Mouse (Mus musculus) layer of hippocampus, adult 18-20 months (tissue): ENCODE data around the gene Ano9. TPM values are rescaled to one million over a fixed set of nuclear protein-coding genes. Genes with fewer than 3 reads are reported as not detected.

Experiments used
- DNase-seq, 2 experiments: peaks; one replicate each; pipeline ENCODE4 v3.0.0; 2022; ENCODE audit warnings: low spot score in 2 of 2
- total RNA-seq, 2 experiments: library from RNA; stranded (reverse); gene quantifications; 2 replicates each; pipeline ENCODE4 v1.2.3; 2021

The Ano9 gene
- total RNA-seq, 2 experiments from 2014 or later = not detected

DNA sequence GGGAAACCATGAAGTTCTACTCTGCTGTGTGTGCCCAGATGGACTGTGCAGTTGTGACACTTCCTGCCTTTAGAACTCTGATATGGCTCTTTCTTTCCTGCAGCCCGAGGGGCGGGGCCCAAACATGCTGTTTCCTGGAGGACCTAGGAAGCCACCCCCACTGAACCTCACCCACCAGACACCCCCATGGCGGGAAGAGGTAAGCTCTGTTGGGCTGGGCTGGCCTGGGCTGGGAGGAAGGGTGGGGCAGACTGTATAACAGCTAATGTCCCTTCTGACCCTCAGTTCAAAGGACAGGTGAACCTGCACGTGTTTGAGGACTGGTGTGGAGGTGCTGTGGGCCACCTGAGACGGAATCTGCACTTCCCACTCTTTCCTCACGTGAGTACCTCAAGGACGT, 53.4 kb downstream of the Ano9 start:
- no peak for DNase-seq

DNA sequence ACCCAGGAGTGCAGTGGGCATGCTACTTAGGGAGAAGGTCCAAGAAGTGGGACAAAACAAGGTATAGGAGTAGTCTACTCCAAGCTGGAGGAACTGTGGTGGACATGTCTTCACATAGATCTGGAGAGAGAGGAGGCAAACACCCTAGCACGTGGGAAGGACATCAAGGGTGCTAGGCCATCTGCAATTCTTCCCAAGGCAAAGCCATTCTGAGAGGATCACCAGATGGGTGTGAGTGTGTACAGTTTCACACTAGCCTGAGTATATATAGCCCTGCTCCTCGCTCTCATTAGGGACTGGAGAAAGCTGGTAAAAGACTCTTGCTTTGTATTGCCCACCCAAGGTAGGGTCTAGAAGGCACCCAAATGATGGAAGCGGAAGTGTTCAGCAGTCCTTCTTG, 54.3 kb downstream of the Ano9 start:
- no peak for DNase-seq

DNA sequence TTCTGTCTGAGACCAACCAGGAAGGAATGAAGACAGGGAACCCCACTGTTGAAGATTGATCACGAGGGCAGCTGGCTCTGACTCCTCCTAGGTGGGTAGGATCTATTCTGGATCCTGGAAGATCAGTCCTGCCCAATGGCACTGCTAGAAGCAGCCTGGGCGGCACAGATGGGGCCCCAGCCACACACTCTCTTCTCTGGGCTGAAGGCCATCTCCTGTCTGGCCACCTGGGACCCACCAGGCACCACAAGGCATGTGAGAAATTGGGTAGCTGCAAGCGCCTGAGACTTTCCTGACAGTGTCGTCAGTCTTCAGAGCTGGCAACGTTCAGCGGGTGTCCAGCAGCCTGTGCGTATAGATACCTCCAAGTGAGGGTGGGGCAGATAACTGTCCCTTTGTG, 55.1 kb downstream of the Ano9 start:
- DNase-seq = no peak

DNA sequence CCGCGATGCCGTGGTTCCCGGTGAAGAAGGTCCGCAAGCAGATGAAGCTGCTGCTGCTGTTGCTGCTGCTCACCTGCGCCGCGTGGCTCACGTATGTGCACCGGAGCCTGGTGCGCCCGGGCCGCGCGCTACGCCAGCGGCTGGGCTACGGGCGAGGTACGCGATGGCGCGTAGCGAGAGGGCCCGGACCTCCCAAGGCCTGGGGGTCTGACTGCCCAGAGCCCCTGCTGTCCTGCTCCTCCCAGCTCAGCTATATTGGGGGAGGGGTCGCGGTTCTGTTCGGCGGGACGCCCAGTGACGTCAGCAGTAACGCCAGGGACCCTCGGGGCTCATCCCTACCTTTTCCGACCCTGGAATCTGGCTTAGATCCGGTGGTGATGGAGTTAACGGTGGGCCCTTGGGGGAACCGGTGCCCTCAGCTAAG, 56.3 kb downstream of the Ano9 start:
- DNase-seq = no peak

DNA sequence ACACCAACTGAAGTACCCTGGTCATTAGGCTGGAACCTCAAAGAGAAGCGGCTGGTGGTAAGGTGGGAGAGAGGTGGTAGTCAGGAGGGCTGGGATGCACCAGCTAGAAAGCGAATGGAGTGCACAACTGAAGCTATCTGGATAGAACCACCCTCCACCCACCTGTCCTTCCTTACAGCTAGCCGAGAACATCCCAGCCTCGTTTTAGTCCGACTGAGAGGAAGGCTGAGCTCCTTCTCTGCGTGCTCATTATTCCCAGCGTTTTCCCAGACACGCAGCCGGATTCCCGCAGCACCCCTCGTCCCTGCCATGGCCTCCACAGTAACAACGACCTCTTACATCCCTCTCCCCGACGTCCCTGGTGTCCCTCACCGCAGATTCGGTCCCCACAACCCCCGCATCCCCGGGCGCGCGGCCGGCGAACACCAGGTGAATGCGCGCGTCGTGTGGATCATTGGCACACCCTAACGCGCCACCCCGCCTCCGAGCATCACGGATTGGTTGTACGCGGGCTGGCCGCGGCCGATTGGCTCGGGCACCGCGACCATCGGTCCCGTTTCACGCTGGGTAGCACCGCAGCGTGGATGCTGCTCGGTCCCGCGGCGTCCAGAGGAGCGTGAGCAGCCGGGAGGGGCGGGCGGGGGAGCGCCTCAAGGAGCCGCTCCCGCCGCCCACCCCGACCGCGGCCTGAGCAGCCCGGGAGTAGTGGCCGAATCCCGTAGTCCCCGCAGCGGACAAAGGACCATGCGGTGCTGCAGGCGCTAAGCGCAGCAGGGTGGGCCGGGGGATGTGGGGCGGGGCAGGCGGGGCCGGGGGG, 57.0 kb downstream of the Ano9 start, which contains the start of gene B4galnt4:
Gene B4galnt4 (plus strand): TSS at position 679 of the 817 bp plus-strand sequence.
- DNase-seq = peak; percentile 92 to 96

DNA sequence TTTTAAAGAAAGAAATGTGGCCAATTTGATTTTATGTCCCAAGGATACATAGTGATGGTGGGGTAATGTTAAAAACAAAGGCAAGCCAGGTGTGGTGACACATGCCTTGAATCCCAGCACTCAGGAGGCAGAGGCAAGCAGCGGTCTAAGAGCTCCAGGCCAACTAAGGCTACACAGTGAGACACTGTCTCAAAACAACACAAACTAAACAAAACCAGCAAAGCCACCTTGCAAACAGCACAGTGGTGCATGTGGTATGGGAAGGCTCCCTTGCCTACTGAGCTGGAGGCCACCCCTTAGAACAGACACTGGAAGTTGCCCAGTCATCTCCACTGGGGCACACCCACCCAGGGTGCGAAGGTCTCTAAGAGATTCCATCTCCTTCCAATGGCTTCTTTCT, 57.7 kb downstream of the Ano9 start:
- no peak for DNase-seq

DNA sequence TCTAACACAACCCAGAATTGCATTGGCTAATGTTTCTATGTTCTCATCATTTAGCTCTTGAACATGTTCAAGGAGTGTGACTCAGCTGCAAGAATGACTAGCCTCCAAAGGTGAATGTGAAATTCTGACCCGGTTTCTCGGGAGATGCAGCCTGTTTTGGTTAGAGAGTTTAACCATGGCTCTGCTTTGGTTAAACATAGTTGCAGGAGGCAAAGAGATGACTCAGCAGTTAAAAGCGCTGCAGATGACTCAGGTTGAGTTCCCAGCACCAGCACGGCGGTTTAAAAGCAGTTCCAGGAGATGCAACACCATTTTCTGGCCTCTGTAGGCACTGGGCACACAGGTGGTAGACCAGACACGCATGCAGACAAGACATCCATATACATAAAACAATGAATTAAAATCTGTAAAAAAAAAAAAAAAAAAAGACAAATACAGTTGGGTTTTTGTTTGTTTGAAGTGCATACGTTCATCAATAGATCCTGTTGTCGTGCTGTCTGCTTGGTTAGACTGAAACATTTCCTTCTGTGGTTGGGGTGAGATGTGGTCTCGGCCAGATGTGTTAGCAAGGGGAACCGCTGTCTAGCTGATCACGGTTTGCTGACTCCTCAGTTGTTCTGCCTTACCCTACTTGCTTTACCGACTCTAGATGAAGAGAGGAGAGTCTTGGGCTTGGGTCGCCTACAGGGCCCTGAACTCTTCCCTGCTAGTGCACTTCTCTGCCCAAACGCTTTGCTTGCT, 58.8 kb downstream of the Ano9 start:
- no peak for DNase-seq

DNA sequence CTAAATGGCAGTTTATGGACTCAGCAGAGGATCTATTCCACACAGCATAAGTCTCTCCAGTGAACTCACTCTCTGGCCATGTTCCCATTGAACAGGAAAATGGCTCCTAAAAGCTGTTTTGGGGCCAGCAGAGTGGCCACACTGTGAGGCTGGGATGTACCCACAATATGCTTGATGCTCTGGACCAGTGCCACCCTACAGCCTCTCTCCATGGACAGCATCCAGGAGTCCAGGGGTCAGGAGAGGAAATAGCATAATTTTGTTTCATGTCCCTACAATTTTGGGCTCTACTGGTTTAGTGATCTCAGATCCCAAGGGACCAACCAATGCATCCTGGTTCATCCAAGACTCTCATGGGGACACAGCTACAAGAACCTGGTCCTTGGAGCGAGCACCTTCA, 60.1 kb downstream of the Ano9 start:
- DNase-seq = no peak

DNA sequence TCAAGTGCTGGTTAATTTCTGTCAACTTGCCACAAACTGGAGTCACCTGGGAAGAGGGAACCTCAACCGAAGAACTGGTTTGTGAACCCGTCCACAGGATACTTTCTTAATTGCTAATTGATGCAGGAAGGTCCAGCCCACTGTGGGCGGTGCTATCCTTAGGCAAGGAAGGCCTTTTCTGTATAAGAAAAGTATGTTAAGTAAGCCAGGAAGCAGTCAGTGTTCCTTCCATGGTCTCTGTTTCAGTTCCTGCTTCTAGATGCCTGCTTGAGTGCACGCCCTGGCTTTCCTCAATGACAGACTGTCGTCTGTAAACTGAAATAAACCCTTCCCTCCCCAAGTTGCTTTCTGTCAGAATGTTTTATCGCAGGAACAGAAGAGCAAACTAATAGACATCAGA, 60.6 kb downstream of the Ano9 start:
- DNase-seq = no peak

DNA sequence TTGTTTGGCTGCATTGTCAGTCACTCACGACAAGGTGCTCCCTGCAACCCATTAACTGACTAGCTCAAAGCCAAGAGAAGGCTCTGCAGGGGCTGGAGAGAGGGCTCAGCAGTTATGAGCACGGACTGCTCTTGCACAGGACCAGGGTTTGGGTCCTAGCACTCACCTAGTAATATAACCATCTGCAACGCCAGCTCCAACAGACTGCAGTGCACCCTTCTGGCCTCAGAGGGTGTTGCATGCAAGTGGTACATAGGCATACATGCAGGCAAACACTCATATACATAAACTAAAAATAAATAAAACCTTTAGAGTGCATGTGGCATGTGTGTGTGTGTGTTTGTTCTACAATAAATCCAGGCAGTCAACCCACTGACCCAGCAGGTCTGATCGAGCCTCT, 61.8 kb downstream of the Ano9 start:
- DNase-seq = no peak

DNA sequence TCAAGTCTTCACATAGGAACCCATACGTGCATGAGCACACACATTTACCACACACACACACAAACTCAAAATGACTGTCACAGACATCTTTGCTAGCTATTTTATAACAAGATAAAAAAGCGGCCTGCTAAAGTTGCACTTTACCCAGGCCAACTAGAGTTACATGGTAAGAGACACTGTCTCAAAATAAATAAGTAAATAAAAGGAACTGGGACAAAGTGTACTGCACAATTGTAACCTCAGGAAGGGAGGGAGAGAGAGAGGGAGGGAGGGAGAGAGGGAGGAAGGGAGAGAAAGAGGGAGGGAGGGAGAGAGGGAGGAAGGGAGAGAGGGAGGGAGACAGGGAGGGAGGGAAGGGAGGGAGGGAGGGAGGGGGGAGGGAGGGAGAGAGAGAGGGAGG, 65.2 kb downstream of the Ano9 start:
- no peak for DNase-seq

DNA sequence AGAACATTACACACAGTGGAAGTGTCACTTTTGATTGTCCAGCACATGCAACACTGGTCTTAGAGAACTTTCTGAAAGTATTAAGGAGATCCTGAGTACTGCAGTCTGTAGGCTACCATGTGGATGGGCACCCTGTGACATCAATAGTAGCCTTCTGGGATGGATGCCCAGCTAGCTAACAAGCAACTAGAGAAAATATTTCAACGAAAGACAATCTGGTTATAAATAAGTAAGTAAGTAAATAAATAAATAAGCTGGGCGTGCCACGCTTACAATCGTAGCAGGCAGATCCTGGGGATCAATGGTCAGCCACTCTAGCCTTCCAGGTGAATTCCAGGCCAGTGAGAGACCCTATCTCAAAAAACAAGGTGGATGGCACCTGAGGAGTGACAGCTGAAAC, 65.6 kb downstream of the Ano9 start:
- no peak for DNase-seq

Other genes with a start within 250 kb of the Ano9 start
- gene Psmd13, start 235.8 kb downstream of the Ano9 start, total RNA-seq = 100 to 1,000 TPM; 104 to 112 TPM
- gene Sirt3, start 235.5 kb downstream of the Ano9 start, total RNA-seq = 10 to 100 TPM; 75.3 to 75.8 TPM
- gene Cox8b, start 217.4 kb downstream of the Ano9 start, total RNA-seq = 1 to 10 TPM; 1.2 to 3.7 TPM
- under 1 TPM; 0.48 to 0.50 TPM for gene Nlrp6, start 196.9 kb downstream of the Ano9 start, total RNA-seq
- 1 to 10 TPM; 4.0 to 4.6 TPM for gene Pgghg, start 176.4 kb downstream of the Ano9 start, total RNA-seq
- gene Ifitm5, start 167.5 kb downstream of the Ano9 start, total RNA-seq = not detected
- gene Gm45717, start 161.9 kb downstream of the Ano9 start, total RNA-seq = not detected
- 10 to 100 TPM; 11.0 to 12.9 TPM for gene Ifitm2, start 161.8 kb downstream of the Ano9 start, total RNA-seq
- 1 to 10 TPM; 1.1 to 1.7 TPM for gene Ifitm1, start 150.6 kb downstream of the Ano9 start, total RNA-seq
- gene Ifitm3, start 107.0 kb downstream of the Ano9 start, total RNA-seq = 10 to 100 TPM in 1 of 2 experiments, 1 to 10 TPM in 1; 8.0 to 11.4 TPM
- gene Ifitm6, start 99.9 kb downstream of the Ano9 start, total RNA-seq = not detected
- not detected for gene Gm17387, start 88.7 kb downstream of the Ano9 start, total RNA-seq
- gene B4galnt4, start 56.7 kb downstream of the Ano9 start, total RNA-seq = 10 to 100 TPM; 84.2 to 86.8 TPM
- gene Pkp3, start 39.6 kb downstream of the Ano9 start, total RNA-seq = not detected
- 1 to 10 TPM; 1.9 to 2.1 TPM for gene Sigirr, start 17.2 kb downstream of the Ano9 start, total RNA-seq
- gene Ptdss2, start 4.6 kb upstream of the Ano9 start, total RNA-seq = 10 to 100 TPM; 47.4 to 50.6 TPM
- 10 to 100 TPM; 35.5 to 45.9 TPM for gene Rnh1, start 55.1 kb upstream of the Ano9 start, total RNA-seq
- 100 to 1,000 TPM; 201 TPM for gene Hras, start 76.2 kb upstream of the Ano9 start, total RNA-seq
- 1 to 10 TPM; 4.3 to 4.5 TPM for gene Lrrc56, start 76.4 kb upstream of the Ano9 start, total RNA-seq
- gene Lmntd2, start 96.3 kb upstream of the Ano9 start, total RNA-seq = not detected
- gene Rassf7, start 98.1 kb upstream of the Ano9 start, total RNA-seq = 1 to 10 TPM in 1 of 2 experiments, under 1 TPM in 1; 0.71 to 1.5 TPM
- gene Phrf1, start 111.0 kb upstream of the Ano9 start, total RNA-seq = 10 to 100 TPM; 76.9 to 78.8 TPM
- 1 to 10 TPM in 1 of 2 experiments, under 1 TPM in 1; 0.46 to 1.2 TPM for gene Irf7, start 148.7 kb upstream of the Ano9 start, total RNA-seq
- not detected for gene Cdhr5, start 159.0 kb upstream of the Ano9 start, total RNA-seq
- not detected for gene Sct, start 161.3 kb upstream of the Ano9 start, total RNA-seq
- not detected for gene Drd4, start 174.2 kb upstream of the Ano9 start, total RNA-seq
- 10 to 100 TPM; 66.3 to 79.6 TPM for gene Deaf1, start 209.9 kb upstream of the Ano9 start, total RNA-seq
- gene Tmem80, start 209.9 kb upstream of the Ano9 start, total RNA-seq = 10 to 100 TPM; 29.2 to 30.5 TPM
- gene Eps8l2, start 221.1 kb upstream of the Ano9 start, total RNA-seq = 1 to 10 TPM; 5.0 to 9.0 TPM